Mouse (Mus musculus) CH12.LX (cell line): ENCODE measurements around the gene Nlrc5.

Experiments used
- EP300 ChIP-seq: IDR thresholded peaks from 2 replicates; pipeline ENCODE4 v1.6.1; 2011; ENCODE audit warnings: low read length, improper control_type of control experiment
- ETS1 ChIP-seq: conservative IDR thresholded peaks from 2 replicates; pipeline ENCODE4 v1.6.1; 2012; ENCODE audit warnings: low read depth, mild to moderate bottlenecking, inconsistent platforms, low read length, improper control_type of control experiment, moderate library complexity
- MAZ ChIP-seq: IDR thresholded peaks from 2 replicates; pipeline ENCODE4 v1.6.1; 2012; ENCODE audit warnings: low read depth, mild to moderate bottlenecking, inconsistent platforms, low read length, improper control_type of control experiment, moderate library complexity
- USF1 ChIP-seq: IDR thresholded peaks from 2 replicates; pipeline ENCODE4 v1.6.1; 2014; ENCODE audit warnings: low read depth, mild to moderate bottlenecking, inconsistent platforms, low read length, improper control_type of control experiment

DNA sequence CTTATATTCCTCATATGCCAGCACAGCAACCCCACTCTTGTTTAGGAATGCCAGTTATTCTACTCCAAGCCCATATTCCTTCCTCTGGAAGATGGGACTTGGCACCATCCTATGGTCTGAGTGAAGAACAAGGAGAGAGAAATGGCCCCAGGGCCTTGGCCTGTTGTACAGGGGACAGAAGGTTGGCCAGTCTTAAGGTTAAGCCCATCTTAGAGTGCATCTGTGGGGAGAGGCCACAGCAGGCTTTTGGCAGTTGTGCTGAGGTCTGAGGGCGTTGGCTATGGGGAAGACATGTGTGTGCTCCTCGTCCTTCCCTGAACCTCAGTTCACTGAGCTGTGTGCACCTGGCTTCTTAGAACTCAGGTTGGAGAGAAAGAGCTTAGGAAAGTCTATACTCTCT is 118.5 kb downstream of the Nlrc5 start:
- TF ChIP-seq ETS1 (no peak), EP300 (no peak), USF1 (no peak), MAZ (no peak)
